1 mouse cellular context compared by ENCODE assay signal in the genomic region with DNA sequence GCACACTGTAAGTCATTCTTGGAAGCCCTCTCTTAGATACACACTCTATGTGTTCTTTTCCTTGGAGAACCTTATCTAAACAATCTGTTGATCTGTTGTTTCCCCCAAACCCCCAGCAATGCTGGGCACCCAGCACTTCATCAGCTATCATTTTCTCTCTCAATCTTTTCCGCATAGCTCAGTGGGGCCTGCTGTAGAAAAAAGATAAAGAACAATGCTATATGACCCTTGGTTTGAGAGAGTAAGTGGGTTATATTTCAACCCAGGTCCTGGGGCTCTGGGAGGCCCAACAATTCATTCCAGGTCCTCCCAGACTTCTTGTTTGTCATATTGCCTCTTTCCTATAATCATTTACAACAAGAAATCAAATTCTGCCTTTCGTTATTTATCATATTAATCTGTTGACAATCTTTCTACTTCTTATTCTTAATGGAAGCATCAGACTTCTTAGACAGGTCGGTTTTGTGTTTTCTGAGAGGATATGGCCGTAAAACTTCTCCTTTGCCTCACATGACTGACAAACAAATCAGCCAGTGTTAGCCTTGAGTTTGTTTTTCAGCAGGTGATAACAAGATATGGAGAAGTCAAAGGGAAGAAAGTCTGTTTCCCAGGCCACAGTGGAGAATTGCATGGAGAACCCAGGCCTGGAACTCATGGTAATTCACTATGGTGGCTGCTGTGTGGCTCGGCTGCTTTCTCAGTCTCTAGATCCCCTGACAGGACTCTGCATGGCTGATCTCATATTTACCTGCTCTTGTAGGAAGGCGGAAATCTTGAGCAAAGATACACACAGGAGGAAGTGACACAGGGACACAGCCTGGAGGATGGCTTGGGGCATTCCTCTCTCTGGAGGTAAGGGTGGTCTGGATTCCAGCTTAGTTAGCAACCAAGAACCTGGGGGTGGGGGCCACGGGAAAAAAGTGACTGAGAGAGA.
TF ChIP-seq lines count a peak whose summit lies in the region.

No protein-coding gene starts in this region.

TF ChIP-seq in CH12.LX, 34 proteins besides CTCF, POLR2A, EP300 and RAD21:
- no peak for TF ChIP-seq KAT2A (IDR thresholded peaks at IDR 0.05; ENCODE audit: insufficient replicate concordance, low read length)
- no peak for TF ChIP-seq MYC (IDR thresholded peaks at IDR 0.05; ENCODE audit: low read depth, low read length)
- no peak for TF ChIP-seq GABPA (IDR thresholded peaks at IDR 0.05; ENCODE audit: insufficient replicate concordance, low read depth, low read length)
- TF ChIP-seq JUND (conservative IDR thresholded peaks at IDR 0.05; ENCODE audit: low read depth, low read length) = no peak
- TF ChIP-seq BHLHE40 (IDR thresholded peaks at IDR 0.05; ENCODE audit: low read depth, low read length) = no peak
- no peak for TF ChIP-seq MAFK (IDR thresholded peaks at IDR 0.05; ENCODE audit: insufficient replicate concordance, low read length)
- no peak for TF ChIP-seq MXI1 (IDR thresholded peaks at IDR 0.05; ENCODE audit: low read depth, low read length)
- TF ChIP-seq MAX (IDR thresholded peaks at IDR 0.05; ENCODE audit: low read length) = no peak
- TF ChIP-seq E2F4 (IDR thresholded peaks at IDR 0.05; ENCODE audit: insufficient replicate concordance, low read depth, low read length) = no peak
- TF ChIP-seq NRF1 (IDR thresholded peaks at IDR 0.05; ENCODE audit: low read depth, low read length) = no peak
- TF ChIP-seq RCOR1 (conservative IDR thresholded peaks at IDR 0.05; ENCODE audit: low read depth, low read length) = no peak
- no peak for TF ChIP-seq SIN3A (IDR thresholded peaks at IDR 0.05; ENCODE audit: low read length)
- TF ChIP-seq ELF1 (IDR thresholded peaks at IDR 0.05; ENCODE audit: low read depth, low read length) = no peak
- TF ChIP-seq ZMIZ1 (IDR thresholded peaks at IDR 0.05; ENCODE audit: low read depth, low read length) = no peak
- no peak for TF ChIP-seq USF1 (IDR thresholded peaks at IDR 0.05; ENCODE audit: low read depth, low read length)
- no peak for TF ChIP-seq MEF2A (IDR thresholded peaks at IDR 0.05; ENCODE audit: borderline replicate concordance, low read depth, low read length)
- TF ChIP-seq TBP (conservative IDR thresholded peaks at IDR 0.05; ENCODE audit: low read depth, low read length) = no peak
- TF ChIP-seq UBTF (IDR thresholded peaks at IDR 0.05; ENCODE audit: low read depth, low read length) = no peak
- no peak for TF ChIP-seq PAX5 (IDR thresholded peaks at IDR 0.05; ENCODE audit: low read length)
- no peak for TF ChIP-seq POLR2AphosphoS2 (IDR thresholded peaks at IDR 0.05; ENCODE audit: low read depth, low read length)
